ENCODE assay signal across 12 mouse cellular contexts in the genomic region with DNA sequence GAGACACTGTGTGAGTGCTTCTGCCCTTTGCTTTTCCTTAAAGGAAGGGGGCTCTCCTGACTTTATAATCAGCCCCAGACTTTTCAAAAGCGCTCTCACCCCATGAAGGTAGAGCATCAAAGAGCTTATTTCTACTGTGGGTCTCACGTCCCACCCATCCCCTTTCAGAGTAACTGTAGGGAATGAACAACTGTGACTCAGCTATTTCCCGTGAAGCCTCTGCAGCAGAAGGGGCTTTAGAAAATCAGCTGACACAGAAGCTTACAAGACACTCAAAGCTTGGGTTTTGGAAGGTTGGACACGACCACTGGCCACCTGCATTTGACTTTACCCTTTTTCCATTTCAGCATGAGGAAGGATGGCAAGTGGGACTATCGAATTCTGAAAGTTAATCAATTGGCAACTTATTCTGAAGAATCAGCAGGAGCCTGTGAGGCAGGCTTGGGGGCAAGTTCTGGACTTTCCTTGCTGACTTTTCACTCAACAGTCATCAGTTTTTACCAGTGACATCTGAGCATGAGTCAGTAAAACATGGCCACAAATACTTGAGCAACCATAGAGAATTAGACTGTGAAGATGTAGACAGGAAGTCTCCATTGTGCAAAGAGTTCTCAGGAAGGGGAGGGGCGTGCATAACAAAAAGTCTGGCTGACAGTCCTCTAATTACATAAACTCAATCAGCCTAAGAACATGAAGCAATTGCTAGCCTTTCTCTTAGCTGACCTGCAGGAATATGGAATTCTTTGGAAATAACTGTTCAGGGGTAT.
DNase-seq lines count a peak whose midpoint lies in the region.
"Had no signal": no experiment of that assay in that cellular context is flagged by ENCODE, and none has a peak within 500 bp of the region (broad histone marks: within the 10 kb centered on the region; RNA-seq: fewer than 3 reads in every experiment).

No protein-coding gene starts in this region.

- DNase-seq in embryo, embryonic 10 days (ENCODE audit: low spot score): peak; percentile 2
- no peak for DNase-seq in embryo, embryonic 9.5 days (ENCODE audit: extremely low spot score)
- DNase-seq in 416B (ENCODE audit: low read depth) (peak; percentile 91), NIH3T3 (ENCODE audit: low read depth) (peak; percentile 36)
- DNase-seq in induced T-regulatory cell, adult 2 months (ENCODE audit: low read depth): peak; percentile 42
- no peak for DNase-seq in right cerebral cortex, postnatal 4 days
- no peak for DNase-seq in cerebellum, adult 18-20 months
- no peak for DNase-seq in kidney, postnatal 14 days
- DNase-seq: cerebellum, adult 11-12 months; kidney, adult 9 months; lung, embryonic 14.5 days; thymus, postnatal 36 days had no signal

Comparison
In these comparisons a context has a peak if more than half of its experiments do, and no peak if none do; other contexts are left out.
1. DNase-seq: peak in embryo, embryonic 10 days (single experiment), 416B (single experiment), NIH3T3 (single experiment) and induced T-regulatory cell, adult 2 months (single experiment); none in embryo, embryonic 9.5 days (single experiment), right cerebral cortex, postnatal 4 days (single experiment), cerebellum, adult 18-20 months (0 of 2) and kidney, postnatal 14 days (single experiment).